Mouse (Mus musculus) c-Kit-positive CD71-positive TER-119-negative erythroid progenitor cells, embryonic 14.5 days (primary cell): ENCODE measurements around the gene D930007J09Rik.

ENCODE experiments used
- DNase-seq: peaks from one replicate; pipeline ENCODE4 v3.0.0-alpha.2; 2013; ENCODE audit warnings: low read depth

D930007J09Rik gene

GRCm38 (mm10) chr13:32819926-32820325, 17.3 kb upstream of the D930007J09Rik start:
- DNase-seq = no peak

GRCm38 (mm10) chr13:32819241-32819640, 16.6 kb upstream of the D930007J09Rik start:
- DNase-seq = no peak

GRCm38 (mm10) chr13:32807624-32808023, 5.0 kb upstream of the D930007J09Rik start:
- DNase-seq = no peak

GRCm38 (mm10) chr13:32806820-32807219, 4.2 kb upstream of the D930007J09Rik start:
- no peak for DNase-seq

- DNase-seq = no peak
These were observed 1.2 kb upstream of the D930007J09Rik start for GRCm38 (mm10) chr13:32803701-32804345.

- peak; percentile 97 for DNase-seq
These were observed 892 bp downstream of the D930007J09Rik start, which contains the start of gene Wrnip1 for GRCm38 (mm10) chr13:32801693-32802221. Gene Wrnip1 (plus strand): TSS chr13:32802038.

GRCm38 (mm10) chr13:32800859-32801258, 1.8 kb downstream of the D930007J09Rik start:
- DNase-seq = peak; percentile 44

- DNase-seq = peak; percentile 32
These were observed 3.5 kb downstream of the D930007J09Rik start for GRCm38 (mm10) chr13:32799131-32799530.

- DNase-seq = no peak
These were observed 5.6 kb downstream of the D930007J09Rik start for GRCm38 (mm10) chr13:32797085-32797484.

- DNase-seq = no peak
These were observed 7.5 kb downstream of the D930007J09Rik start for GRCm38 (mm10) chr13:32795166-32795565.

GRCm38 (mm10) chr13:32794619-32795018, 8.0 kb downstream of the D930007J09Rik start:
- DNase-seq = no peak

GRCm38 (mm10) chr13:32789781-32790180, 12.9 kb downstream of the D930007J09Rik start:
- no peak for DNase-seq

- DNase-seq = no peak
These were observed 15.1 kb downstream of the D930007J09Rik start for GRCm38 (mm10) chr13:32787584-32787983.

GRCm38 (mm10) chr13:32783816-32784215, 18.8 kb downstream of the D930007J09Rik start, which contains the start of gene Mylk4:
Gene Mylk4 (minus strand): TSS chr13:32783954.
- no peak for DNase-seq

- no peak for DNase-seq
These were observed 19.6 kb downstream of the D930007J09Rik start for GRCm38 (mm10) chr13:32783055-32783454.

GRCm38 (mm10) chr13:32778861-32779260, 23.8 kb downstream of the D930007J09Rik start:
- no peak for DNase-seq

GRCm38 (mm10) chr13:32776350-32776749, 26.3 kb downstream of the D930007J09Rik start:
- no peak for DNase-seq

- DNase-seq = no peak
These were observed 26.8 kb downstream of the D930007J09Rik start for GRCm38 (mm10) chr13:32775889-32776288.

GRCm38 (mm10) chr13:32769960-32770359, 32.7 kb downstream of the D930007J09Rik start:
- no peak for DNase-seq

GRCm38 (mm10) chr13:32768104-32768503, 34.5 kb downstream of the D930007J09Rik start:
- peak; percentile 17 for DNase-seq

GRCm38 (mm10) chr13:32764448-32764847, 38.2 kb downstream of the D930007J09Rik start:
- DNase-seq = no peak

- no peak for DNase-seq
These were observed 39.5 kb downstream of the D930007J09Rik start for GRCm38 (mm10) chr13:32763141-32763540.

- DNase-seq = no peak
These were observed 41.9 kb downstream of the D930007J09Rik start for GRCm38 (mm10) chr13:32760795-32761194.

- DNase-seq = no peak
These were observed 43.6 kb downstream of the D930007J09Rik start for GRCm38 (mm10) chr13:32759036-32759435.
